Mouse (Mus musculus) myocyte (in vitro differentiated cells): ENCODE measurements around the gene Tob1. TPM values are rescaled to one million over a fixed set of nuclear protein-coding genes. Genes with fewer than 3 reads are reported as not detected.
A peak's percentile ranks its signal among the peaks of the same experiment; 100 is the strongest.

Experiments
- H3K27me3 ChIP-seq: one replicate; pipeline ENCODE4 v1.6.1; 2011; ENCODE audit not compliant: control insufficient read depth, insufficient read depth, insufficient read length
- H3K36me3 ChIP-seq: one replicate; pipeline ENCODE4 v1.6.1; 2011; ENCODE audit not compliant: control insufficient read depth, insufficient read depth
- H3K4me2 ChIP-seq: one replicate; pipeline ENCODE4 v1.6.1; 2011; ENCODE audit warnings: low read depth, control low read depth
- H3K4me3 ChIP-seq: one replicate; pipeline ENCODE4 v1.5.1; 2011; ENCODE audit warnings: mild to moderate bottlenecking, control low read depth, moderate library complexity
- H3K79me2 ChIP-seq: one replicate; pipeline ENCODE4 v1.6.1; 2011; ENCODE audit not compliant: control insufficient read depth, insufficient read depth
- H3ac ChIP-seq: one replicate; pipeline ENCODE4 v1.6.1; 2011; ENCODE audit not compliant: control insufficient read depth, insufficient read length
- CEBPB ChIP-seq: IDR thresholded peaks from 2 replicates; pipeline ENCODE4 v1.6.1; 2011; ENCODE audit warnings: mild to moderate bottlenecking, moderate library complexity; ENCODE audit not compliant: poor library complexity, insufficient read depth, severe bottlenecking
- E2F4 ChIP-seq: IDR thresholded peaks from one replicate; pipeline ENCODE4 v1.6.1; 2011; ENCODE audit warnings: mild to moderate bottlenecking, control low read depth, moderate library complexity; ENCODE audit not compliant: insufficient read depth
- MAX ChIP-seq: IDR thresholded peaks from one replicate; pipeline ENCODE4 v1.6.1; 2011; ENCODE audit warnings: low read depth, mild to moderate bottlenecking, control low read depth
- MYOD1 ChIP-seq, 3 experiments: IDR thresholded peaks; one replicate each; pipeline ENCODE4 v1.6.1; 2011; ENCODE audit warnings: control low read depth in 2 of 3, low read depth in 2 of 3, mild to moderate bottlenecking in 2 of 3, moderate library complexity in 1 of 3; ENCODE audit not compliant: insufficient read length in 2 of 3, control insufficient read depth in 1 of 3
- MYOG ChIP-seq, 3 experiments: IDR thresholded peaks; one replicate each; pipeline ENCODE4 v1.6.1; 2011; ENCODE audit warnings: control low read depth in 2 of 3, low read depth in 2 of 3, mild to moderate bottlenecking in 2 of 3; ENCODE audit not compliant: insufficient read length in 2 of 3, control insufficient read depth in 1 of 3, insufficient read depth in 1 of 3
- POLR2A ChIP-seq: IDR thresholded peaks from one replicate; pipeline ENCODE4 v1.6.1; 2011; ENCODE audit warnings: low read depth, mild to moderate bottlenecking, control low read depth, moderate library complexity; ENCODE audit not compliant: insufficient read length
- POLR2AphosphoS2 ChIP-seq: IDR thresholded peaks from one replicate; pipeline ENCODE4 v1.6.1; 2011; ENCODE audit warnings: low read depth, control low read depth; ENCODE audit not compliant: insufficient read length
- REST ChIP-seq: IDR thresholded peaks from one replicate; pipeline ENCODE4 v1.6.1; 2011; ENCODE audit warnings: mild to moderate bottlenecking, control low read depth, moderate library complexity; ENCODE audit not compliant: insufficient read depth, insufficient read length
- SRF ChIP-seq: IDR thresholded peaks from one replicate; pipeline ENCODE4 v1.6.1; 2011; ENCODE audit warnings: low read depth; ENCODE audit not compliant: control insufficient read depth, insufficient read length
- TCF12 ChIP-seq: IDR thresholded peaks from one replicate; pipeline ENCODE4 v1.6.1; 2011; ENCODE audit warnings: mild to moderate bottlenecking, control low read depth; ENCODE audit not compliant: poor library complexity, insufficient read depth, severe bottlenecking
- TCF3 ChIP-seq: IDR thresholded peaks from one replicate; pipeline ENCODE4 v1.6.1; 2011; ENCODE audit warnings: low read depth, control low read depth; ENCODE audit not compliant: insufficient read length
- USF1 ChIP-seq: IDR thresholded peaks from one replicate; pipeline ENCODE4 v1.6.1; 2011; ENCODE audit warnings: low read depth, mild to moderate bottlenecking, control low read depth, moderate library complexity
- polyA plus RNA-seq: library from polyadenylated mRNA; unstranded; fragments of >200 nt; fragmentation: generic; extraction: Trizol; gene quantifications from one replicate; pipeline ENCODE4 v1.2.1, GENCODE M21; 2012; ENCODE audit warnings: missing spikeins

The Tob1 gene
- 32.8 TPM for polyA plus RNA-seq

DNA sequence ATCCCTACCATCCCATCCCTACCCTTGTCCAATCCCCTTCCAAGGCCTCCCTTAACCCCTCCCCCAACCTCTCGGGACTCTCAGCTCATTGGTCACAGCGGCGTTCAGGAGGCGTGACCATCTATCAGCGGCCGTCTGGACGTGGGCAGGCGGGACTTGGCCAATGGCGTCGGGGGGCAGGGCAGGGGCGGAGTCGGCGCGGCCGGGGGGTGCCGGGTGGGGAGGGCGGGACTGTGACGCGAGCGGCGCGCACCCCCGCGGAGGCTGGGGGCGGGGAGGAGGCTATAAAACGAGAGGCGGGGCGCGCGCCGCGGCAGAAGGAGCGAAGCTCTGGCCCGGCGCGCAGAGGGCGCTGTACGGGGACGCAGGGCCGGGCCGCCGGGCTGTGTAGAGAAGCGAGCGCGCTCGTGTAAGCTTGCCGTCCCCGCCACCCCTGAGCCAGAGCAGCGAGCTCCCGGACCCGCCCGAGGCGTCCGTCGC lies at the start of gene Tob1:
Tob1 (plus strand) TSS at position 331 of the 480 bp plus-strand sequence.
- no peaks in the 10 kb centered on the region for H3K27me3 ChIP-seq
- H3K36me3 ChIP-seq, result peaks cover 5% of the 10 kb centered on the region
- H3ac ChIP-seq, result peak within 1 kb of the TSS; percentile 67
- peak within 1 kb of the TSS; percentile 100 for H3K4me2 ChIP-seq
- H3K79me2 ChIP-seq, result peaks cover 20% of the 10 kb centered on the region
- H3K4me3 ChIP-seq, result peak within 1 kb of the TSS; percentile 51
- no peak for TF ChIP-seq TCF12
- peak; percentile 54 for TF ChIP-seq TCF3
- peak; percentile 3 for TF ChIP-seq REST
- no peak for TF ChIP-seq MAX
- TF ChIP-seq POLR2A, result peak; percentile 100
- TF ChIP-seq E2F4, result no peak
- TF ChIP-seq CEBPB, result no peak
- TF ChIP-seq SRF, result peak; percentile 7
- peak in 1 of 3 experiments; percentile 26 for TF ChIP-seq MYOG (IDR thresholded peaks at IDR 0.05; ENCODE audit: control insufficient read depth in 1 of 3, insufficient read depth in 1 of 3, insufficient read length in 2 of 3, low read depth in 2 of 3)
- TF ChIP-seq MYOD1 (IDR thresholded peaks at IDR 0.05; ENCODE audit: control insufficient read depth in 1 of 3, insufficient read length in 2 of 3, low read depth in 2 of 3), result no peak
- TF ChIP-seq POLR2AphosphoS2, result peak; percentile 100
- TF ChIP-seq USF1, result no peak

DNA sequence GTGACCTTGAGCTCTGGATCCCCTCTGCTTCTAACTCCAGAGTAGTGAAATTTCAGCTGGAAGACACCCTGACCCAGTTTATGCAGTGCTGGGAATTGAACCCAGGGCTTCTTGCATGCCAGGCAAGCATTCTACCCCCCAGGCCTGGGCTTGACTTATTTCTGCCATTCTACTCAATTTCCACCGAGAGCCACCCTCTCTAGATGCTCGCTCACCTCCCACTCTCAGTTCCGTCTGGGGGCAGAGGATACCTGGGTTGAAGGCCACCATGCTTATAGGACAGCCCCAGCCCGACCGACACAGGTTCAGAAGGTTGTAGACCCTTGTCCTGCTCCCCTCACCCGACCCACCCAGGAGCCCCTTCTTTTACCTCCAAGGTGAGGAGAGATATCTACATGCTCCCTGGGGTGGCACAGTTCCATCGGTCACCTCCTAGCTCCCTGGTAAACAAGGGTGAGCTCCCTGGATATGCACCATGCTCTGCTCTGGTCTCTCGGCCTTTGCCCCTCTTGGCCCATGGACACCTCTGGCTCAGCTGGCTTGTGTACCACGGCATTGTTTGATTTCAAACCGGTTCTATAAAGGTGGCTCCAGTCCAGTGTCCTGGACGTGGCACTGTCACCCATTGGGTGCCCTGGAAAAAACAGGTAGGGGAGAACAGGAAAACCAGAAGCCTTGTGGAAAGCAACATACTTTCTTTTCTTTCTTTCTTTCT lies 49.2 kb upstream of the Tob1 start:
- Histone ChIP-seq H3ac (no peak overlapping the region), H3K79me2 (no peaks in the 10 kb centered on the region), H3K4me2 (no peak overlapping the region), H3K4me3 (no peak overlapping the region), H3K27me3 (no peaks in the 10 kb centered on the region), H3K36me3 (no peaks in the 10 kb centered on the region)
- TF ChIP-seq TCF12 (no peak), USF1 (no peak), REST (no peak), MYOG (IDR thresholded peaks at IDR 0.05; ENCODE audit: control insufficient read depth in 1 of 3, insufficient read depth in 1 of 3, insufficient read length in 2 of 3, low read depth in 2 of 3) (no peak), POLR2A (no peak), MYOD1 (IDR thresholded peaks at IDR 0.05; ENCODE audit: control insufficient read depth in 1 of 3, insufficient read length in 2 of 3, low read depth in 2 of 3) (no peak), MAX (no peak), SRF (no peak), E2F4 (no peak), POLR2AphosphoS2 (no peak), TCF3 (no peak), CEBPB (no peak)

DNA sequence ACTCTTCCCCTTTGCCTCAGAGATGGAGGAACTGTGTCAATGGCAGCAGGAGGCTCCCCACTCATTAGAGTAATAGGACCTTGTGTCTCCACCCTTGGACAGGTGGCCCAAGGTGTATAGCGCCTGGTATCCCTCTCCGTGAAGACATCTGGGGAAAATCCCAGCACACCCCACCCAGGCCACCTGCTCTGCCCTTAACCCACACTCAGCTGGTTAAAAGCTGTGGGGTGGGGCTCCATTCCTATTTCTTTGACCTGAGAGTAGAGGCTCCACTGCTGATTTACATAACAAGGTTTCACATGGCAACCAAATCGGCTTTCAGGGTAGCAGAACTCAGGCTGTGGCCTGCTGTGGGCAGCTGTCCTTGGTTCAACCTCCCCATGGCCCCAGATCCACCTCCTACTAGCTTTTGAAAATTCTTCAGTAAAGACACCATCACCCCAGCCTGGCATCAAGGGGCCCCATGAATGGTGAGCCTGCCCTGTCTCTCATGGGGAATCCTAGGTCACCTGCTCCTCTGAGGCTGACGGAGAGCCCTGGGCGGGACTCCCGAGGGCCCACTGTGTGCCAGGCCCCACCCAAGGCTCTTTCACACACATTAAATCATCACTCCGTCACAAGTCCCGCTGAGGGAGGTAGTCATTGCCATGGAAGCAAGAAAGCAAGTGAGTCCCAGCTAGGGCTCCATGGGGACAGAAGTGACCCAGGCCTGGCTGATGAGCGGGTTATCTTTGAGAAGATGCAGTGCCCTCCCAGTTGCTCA lies 48.1 kb upstream of the Tob1 start:
- Histone ChIP-seq H3K36me3 (no peaks in the 10 kb centered on the region), H3K4me2 (no peak overlapping the region), H3ac (no peak overlapping the region), H3K4me3 (no peak overlapping the region), H3K27me3 (no peaks in the 10 kb centered on the region), H3K79me2 (no peaks in the 10 kb centered on the region)
- peak in 1 of 3 experiments; percentile 61 for TF ChIP-seq MYOG (IDR thresholded peaks at IDR 0.05; ENCODE audit: control insufficient read depth in 1 of 3, insufficient read depth in 1 of 3, insufficient read length in 2 of 3, low read depth in 2 of 3)
- no peak for TF ChIP-seq SRF

DNA sequence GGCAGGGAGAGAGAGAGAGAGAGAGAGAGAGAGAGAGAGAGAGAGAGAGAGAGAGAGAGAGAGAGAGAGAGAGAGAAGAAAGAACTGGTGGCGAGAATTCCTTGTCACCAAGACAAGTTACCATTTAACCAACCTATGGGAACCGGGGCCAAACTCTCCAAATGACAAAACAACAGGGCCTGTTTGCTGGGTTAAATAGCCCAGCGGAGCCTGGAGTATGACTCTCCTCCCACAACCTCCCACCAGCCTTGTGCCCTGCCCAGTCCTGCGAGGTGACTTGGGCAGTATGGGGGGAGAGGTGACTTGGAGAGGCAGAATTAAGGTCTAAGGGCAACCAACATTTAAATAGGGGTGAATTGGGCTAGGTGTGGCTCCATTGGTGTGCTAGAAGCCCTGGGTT lies 45.5 kb upstream of the Tob1 start:
- Histone ChIP-seq H3K4me2 (no peak overlapping the region), H3K36me3 (no peaks in the 10 kb centered on the region), H3K79me2 (no peaks in the 10 kb centered on the region), H3K27me3 (no peaks in the 10 kb centered on the region), H3ac (no peak overlapping the region), H3K4me3 (no peak overlapping the region)
- TF ChIP-seq MYOG (IDR thresholded peaks at IDR 0.05; ENCODE audit: control insufficient read depth in 1 of 3, insufficient read depth in 1 of 3, insufficient read length in 2 of 3, low read depth in 2 of 3) (no peak), E2F4 (no peak), REST (no peak), TCF3 (no peak), POLR2AphosphoS2 (no peak), CEBPB (no peak), USF1 (no peak), SRF (no peak), TCF12 (no peak), POLR2A (no peak), MAX (no peak), MYOD1 (IDR thresholded peaks at IDR 0.05; ENCODE audit: control insufficient read depth in 1 of 3, insufficient read length in 2 of 3, low read depth in 2 of 3) (no peak)
